Mouse (Mus musculus): Measurements from ENCODE around the gene Ttc39d.

DNA sequence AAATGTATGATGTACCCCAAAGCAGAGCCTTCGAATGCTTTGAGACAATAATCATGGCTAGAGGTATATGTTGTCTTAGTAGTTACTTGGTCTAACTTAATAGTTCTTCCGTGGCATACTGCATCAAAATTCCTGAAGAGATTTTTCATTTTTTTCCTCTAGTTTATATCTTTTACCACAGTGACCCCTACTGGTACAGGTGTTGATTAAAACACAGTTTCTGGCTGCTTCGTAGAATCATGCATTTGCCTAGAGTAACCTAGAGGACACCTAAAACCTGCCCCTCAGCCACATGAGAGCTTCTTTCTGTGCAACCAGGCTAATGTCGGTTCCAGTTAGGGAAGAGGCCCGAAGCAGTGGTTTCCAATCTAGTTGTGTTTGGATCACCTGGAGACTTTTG is 14.2 kb upstream of the Ttc39d start:
- TF ChIP-seq EP300 (IDR thresholded peaks at IDR 0.05; ENCODE audit: low read depth) (no peak), CTCF (IDR thresholded peaks at IDR 0.05; ENCODE audit: low read depth) (peak; percentile 39)
